Comparison of ENCODE assay signal across 7 mouse cellular contexts in genomic region chr5:38561426-38562024, GRCm38 (mm10). TPM values are rescaled to one million over a fixed set of nuclear protein-coding genes. Genes with fewer than 3 reads are reported as not detected.
A peak's percentile ranks its signal among the peaks of the same experiment; 100 is the strongest.
DNase-seq lines count a peak whose midpoint lies in the region; ATAC-seq lines count a peak whose summit lies in the region.

No protein-coding gene starts in this region.

- peak overlapping the region; percentile 97 for H3K27ac ChIP-seq in embryonic facial prominence, embryonic 10.5 days (replicated peaks)
- H3K27ac ChIP-seq in limb, embryonic 10.5 days, result peak overlapping the region; percentile 98
- peak overlapping the region; percentile 88 for H3K27ac ChIP-seq in midbrain, embryonic 13.5 days

- H3K4me1 ChIP-seq in embryonic facial prominence, embryonic 10.5 days, result peaks cover 32% of the 10 kb centered on the region
- H3K4me1 ChIP-seq in limb, embryonic 10.5 days, result peaks cover 22% of the 10 kb centered on the region
- H3K4me1 ChIP-seq in midbrain, embryonic 13.5 days (replicated peaks), result peaks cover 35% of the 10 kb centered on the region

- no peaks in the 10 kb centered on the region for H3K27me3 ChIP-seq in embryonic facial prominence, embryonic 10.5 days (replicated peaks; ENCODE audit: low read depth, poor library complexity, severe bottlenecking)
- no peaks in the 10 kb centered on the region for H3K27me3 ChIP-seq in limb, embryonic 10.5 days (ENCODE audit: low read depth, poor library complexity, severe bottlenecking)
- H3K27me3 ChIP-seq in midbrain, embryonic 13.5 days, result no peaks in the 10 kb centered on the region

- H3K4me2 ChIP-seq in midbrain, embryonic 13.5 days (replicated peaks), result peak overlapping the region; percentile 92

- WGBS in embryonic facial prominence, embryonic 10.5 days, result under 1% methylated on average over 79 of the region's 79 CpGs
- WGBS in limb, embryonic 10.5 days, result under 1% methylated on average over 79 of the region's 79 CpGs
- WGBS in midbrain, embryonic 13.5 days, result under 1% methylated on average over 79 of the region's 79 CpGs

- H3K9me3 ChIP-seq in embryonic facial prominence, embryonic 10.5 days, result no peaks in the 10 kb centered on the region
- H3K9me3 ChIP-seq in limb, embryonic 10.5 days (replicated peaks), result no peaks in the 10 kb centered on the region
- no peaks in the 10 kb centered on the region for H3K9me3 ChIP-seq in midbrain, embryonic 13.5 days

- H3K36me3 ChIP-seq in embryonic facial prominence, embryonic 10.5 days (replicated peaks), result peaks cover 35% of the 10 kb centered on the region
- peaks cover 36% of the 10 kb centered on the region for H3K36me3 ChIP-seq in limb, embryonic 10.5 days
- peaks cover 32% of the 10 kb centered on the region for H3K36me3 ChIP-seq in midbrain, embryonic 13.5 days

- peak overlapping the region; percentile 96 for H3K4me3 ChIP-seq in embryonic facial prominence, embryonic 10.5 days
- peak overlapping the region; percentile 97 for H3K4me3 ChIP-seq in limb, embryonic 10.5 days
- H3K4me3 ChIP-seq in midbrain, embryonic 13.5 days (replicated peaks), result peak overlapping the region; percentile 91

- DNase-seq in adrenal gland, postnatal 10 days, result peak; percentile 100
- DNase-seq in embryonic facial prominence, embryonic 10.5 days (ENCODE audit: low spot score), result peak; percentile 99
- peak; percentile 98 for DNase-seq in kidney, adult 11 months
- DNase-seq in limb, embryonic 10.5 days (ENCODE audit: low spot score), result peak; percentile 100
- DNase-seq in spleen, adult 12 weeks (ENCODE audit: low spot score), result peak; percentile 99

- ATAC-seq in granulocyte monocyte progenitor cell, adult 5-6 weeks (replicated peaks; ENCODE audit: poor library complexity, severe bottlenecking), result peak; percentile 80
- ATAC-seq in midbrain, embryonic 13.5 days, result peak; percentile 98

- peak overlapping the region; percentile 92 for H3K9ac ChIP-seq in midbrain, embryonic 13.5 days (replicated peaks)

RNA-seq across cellular contexts. Expression of gene Wdr1, which starts 1.5 kb away (rescaled TPM):
- 100 to 1,000 TPM; 118 to 136 TPM for total RNA-seq in adrenal gland, postnatal 10 days (2021)
- 200 and 203 TPM in 2 replicates for polyA plus RNA-seq in embryonic facial prominence, embryonic 10.5 days (2016; fragmentation: Nextera tagmentation; extraction: Ambion mirVana)
- total RNA-seq in granulocyte monocyte progenitor cell, adult 5-6 weeks (2014; fragmentation: Nextera tagmentation), result 120 and 160 TPM in 2 replicates
- total RNA-seq in granulocyte monocyte progenitor cell, adult 5-6 weeks (2017), result 210 and 235 TPM in 2 replicates
- polyA plus RNA-seq in limb, embryonic 10.5 days (2016; fragmentation: Nextera tagmentation; extraction: Ambion mirVana), result 197 and 214 TPM in 2 replicates
- polyA plus RNA-seq in midbrain, embryonic 13.5 days (2015; fragmentation: Nextera tagmentation; extraction: Ambion mirVana), result 143 and 150 TPM in 2 replicates

RNA-seq across cellular contexts. Expression of gene Slc2a9, which starts 58.6 kb away (rescaled TPM):
- total RNA-seq in adrenal gland, postnatal 10 days (2021), result 10 to 100 TPM; 10.6 to 11.1 TPM
- polyA plus RNA-seq in embryonic facial prominence, embryonic 10.5 days (2016; fragmentation: Nextera tagmentation; extraction: Ambion mirVana), result 0.34 TPM in 1 of 2 replicates, not detected in the other
- total RNA-seq in granulocyte monocyte progenitor cell, adult 5-6 weeks (2014; fragmentation: Nextera tagmentation), result 13.6 and 17.0 TPM in 2 replicates
- 8.4 TPM in 2 replicates for total RNA-seq in granulocyte monocyte progenitor cell, adult 5-6 weeks (2017)
- 0.13 TPM in 1 of 2 replicates, not detected in the other for polyA plus RNA-seq in limb, embryonic 10.5 days (2016; fragmentation: Nextera tagmentation; extraction: Ambion mirVana)
- 0.11 and 0.43 TPM in 2 replicates for polyA plus RNA-seq in midbrain, embryonic 13.5 days (2015; fragmentation: Nextera tagmentation; extraction: Ambion mirVana)

Comparison
In these comparisons a context has a peak if more than half of its experiments do, and no peak if none do; other contexts are left out.
1. Peak in every context shown above with its lines: DNase-seq, ATAC-seq, H3K4me3 ChIP-seq and H3K27ac ChIP-seq.